Mouse (Mus musculus): ENCODE data around the gene Hspb6. TPM values are rescaled to one million over a fixed set of nuclear protein-coding genes. Genes with fewer than 3 reads are reported as not detected.

The Hspb6 gene
- polyA plus RNA-seq, 2 experiments: 15.4 to 16.8 TPM

- Histone ChIP-seq H3K9me3 (ENCODE audit: control insufficient read depth, low read length) (no peaks in the 10 kb centered on the region), H3K9ac (ENCODE audit: low read depth, low read length, severe bottlenecking) (peak overlapping the region; percentile 67), H3K4me3 (replicated peaks; ENCODE audit: low read length) (peak overlapping the region; percentile 59), H3K4me2 (replicated peaks; ENCODE audit: low read depth, low read length, severe bottlenecking) (peak overlapping the region; percentile 91), H3K27ac (replicated peaks; ENCODE audit: low read depth, low read length) (peak overlapping the region; percentile 39; the same call in 1 of the 2 replicates), H3K36me3 (ENCODE audit: control insufficient read depth, insufficient read depth, low read length) (peaks cover 37% of the 10 kb centered on the region), H3K27me3 (ENCODE audit: control insufficient read depth, insufficient read depth, low read length) (no peaks in the 10 kb centered on the region), H3K4me1 (ENCODE audit: control insufficient read depth, insufficient read depth, low read length) (peaks cover 13% of the 10 kb centered on the region)
- no peak for DNase-seq (ENCODE audit: low spot score)
- WGBS: 14% methylated on average over 12 of the region's 12 CpGs
- ATAC-seq (ENCODE audit: low FRiP score, low read depth): no peak
- no peak for TF ChIP-seq POLR2A (IDR thresholded peaks at IDR 0.05; ENCODE audit: borderline replicate concordance, extremely low read depth, insufficient read depth, insufficient read length)
Measured at GRCm38 (mm10) chr7:30558656-30559442, 6.9 kb downstream of the Hspb6 start.

- ATAC-seq (ENCODE audit: low FRiP score, low read depth) (peak; percentile 87), DNase-seq (ENCODE audit: low spot score) (peak; percentile 99)
- peaks cover 33% of the 10 kb centered on the region for H3K36me3 ChIP-seq (ENCODE audit: control insufficient read depth, insufficient read depth, low read length)
- WGBS: under 1% methylated on average over 20 of the region's 20 CpGs
- H3K4me1 ChIP-seq (ENCODE audit: control insufficient read depth, insufficient read depth, low read length): peaks cover 16% of the 10 kb centered on the region
- peak; percentile 54; the same call in 1 of the 2 replicates for TF ChIP-seq POLR2A (IDR thresholded peaks at IDR 0.05; ENCODE audit: borderline replicate concordance, extremely low read depth, insufficient read depth, insufficient read length)
- no peaks in the 10 kb centered on the region for H3K9me3 ChIP-seq (ENCODE audit: control insufficient read depth, low read length)
- peak within 1 kb of the TSS; percentile 91 for H3K4me2 ChIP-seq (replicated peaks; ENCODE audit: low read depth, low read length, severe bottlenecking)
- H3K27ac ChIP-seq (replicated peaks; ENCODE audit: low read depth, low read length): peak within 1 kb of the TSS; percentile 39; the same call in 1 of the 2 replicates
- H3K27me3 ChIP-seq (ENCODE audit: control insufficient read depth, insufficient read depth, low read length): no peaks in the 10 kb centered on the region
- peak within 1 kb of the TSS; percentile 59 for H3K4me3 ChIP-seq (replicated peaks; ENCODE audit: low read length)
- H3K9ac ChIP-seq (ENCODE audit: low read depth, low read length, severe bottlenecking): peak within 1 kb of the TSS; percentile 67
Measured at GRCm38 (mm10) chr7:30559443-30559954, 7.5 kb downstream of the Hspb6 start, which contains the start of gene Lin37. TSS of gene Lin37 (minus strand) at chr7:30559838.

- Histone ChIP-seq H3K27ac (replicated peaks; ENCODE audit: low read depth, low read length) (no peak overlapping the region), H3K4me3 (replicated peaks; ENCODE audit: low read length) (no peak overlapping the region), H3K9me3 (ENCODE audit: control insufficient read depth, low read length) (no peaks in the 10 kb centered on the region), H3K4me1 (ENCODE audit: control insufficient read depth, insufficient read depth, low read length) (peaks cover 16% of the 10 kb centered on the region), H3K4me2 (replicated peaks; ENCODE audit: low read depth, low read length, severe bottlenecking) (no peak overlapping the region), H3K36me3 (ENCODE audit: control insufficient read depth, insufficient read depth, low read length) (peaks cover 31% of the 10 kb centered on the region), H3K27me3 (ENCODE audit: control insufficient read depth, insufficient read depth, low read length) (no peaks in the 10 kb centered on the region), H3K9ac (ENCODE audit: low read depth, low read length, severe bottlenecking) (no peak overlapping the region)
- DNase-seq (ENCODE audit: low spot score) (no peak), ATAC-seq (ENCODE audit: low FRiP score, low read depth) (no peak)
- TF ChIP-seq POLR2A (IDR thresholded peaks at IDR 0.05; ENCODE audit: borderline replicate concordance, extremely low read depth, insufficient read depth, insufficient read length): no peak
- 70% methylated on average over 2 of the region's 2 CpGs for WGBS
Measured at GRCm38 (mm10) chr7:30560296-30560695, 8.3 kb downstream of the Hspb6 start.

GRCm38 (mm10) chr7:30562526-30563116, 10.6 kb downstream of the Hspb6 start:
- no peak; the same call in 1 of the 2 replicates for ATAC-seq (ENCODE audit: low FRiP score, low read depth)

More at GRCm38 (mm10) chr7:30562526-30563116, 10.6 kb downstream of the Hspb6 start:
- Histone ChIP-seq H3K4me1 (ENCODE audit: control insufficient read depth, insufficient read depth, low read length) (peaks cover 16% of the 10 kb centered on the region), H3K9me3 (ENCODE audit: control insufficient read depth, low read length) (no peaks in the 10 kb centered on the region), H3K27me3 (ENCODE audit: control insufficient read depth, insufficient read depth, low read length) (no peaks in the 10 kb centered on the region), H3K4me2 (replicated peaks; ENCODE audit: low read depth, low read length, severe bottlenecking) (peak overlapping the region; percentile 48), H3K27ac (replicated peaks; ENCODE audit: low read depth, low read length) (peak overlapping the region; percentile 86), H3K36me3 (ENCODE audit: control insufficient read depth, insufficient read depth, low read length) (peaks cover 26% of the 10 kb centered on the region), H3K9ac (ENCODE audit: low read depth, low read length, severe bottlenecking) (peak overlapping the region; percentile 55), H3K4me3 (replicated peaks; ENCODE audit: low read length) (peak overlapping the region; percentile 74)
- 1% methylated on average over 27 of the region's 27 CpGs for WGBS
- TF ChIP-seq POLR2A (IDR thresholded peaks at IDR 0.05; ENCODE audit: borderline replicate concordance, extremely low read depth, insufficient read depth, insufficient read length): no peak
- DNase-seq (ENCODE audit: low spot score): peak; percentile 3
